Mouse (Mus musculus): Measurements from ENCODE around the gene D5Ertd579e. TPM values are rescaled to one million over a fixed set of nuclear protein-coding genes. Genes with fewer than 3 reads are reported as not detected.
"Not testable (repeated sequence)": the region's sequence is repeated elsewhere in the genome, so short reads cannot be mapped to it uniquely, and the experiment has no call there.

The D5Ertd579e gene
- polyA plus RNA-seq, 1 experiment: 1.6 TPM

GRCm38 (mm10) chr5:36663329-36663728 is 32.5 kb downstream of the D5Ertd579e start:
- Histone ChIP-seq H3K4me3 (replicated peaks) (no peak overlapping the region), H3K4me1 (ENCODE audit: control insufficient read depth) (peaks cover 31% of the 10 kb centered on the region), H3K27me3 (ENCODE audit: control insufficient read depth) (no peaks in the 10 kb centered on the region), H3K9me3 (ENCODE audit: control insufficient read depth, low read length) (no peaks in the 10 kb centered on the region), H3K36me3 (ENCODE audit: control insufficient read depth) (peaks cover 64% of the 10 kb centered on the region)
- no peak for TF ChIP-seq GATA1 (IDR thresholded peaks at IDR 0.05; ENCODE audit: low read length)
- TF ChIP-seq TAL1 (IDR thresholded peaks at IDR 0.05; ENCODE audit: low read length): no peak

GRCm38 (mm10) chr5:36660977-36661760 is 34.7 kb downstream of the D5Ertd579e start:
- Histone ChIP-seq H3K36me3 (ENCODE audit: control insufficient read depth) (peaks cover 43% of the 10 kb centered on the region), H3K4me1 (ENCODE audit: control insufficient read depth) (peaks cover 24% of the 10 kb centered on the region)
- not testable (repeated sequence) for H3K4me3 ChIP-seq (replicated peaks); H3K27me3 ChIP-seq (ENCODE audit: control insufficient read depth); H3K9me3 ChIP-seq (ENCODE audit: control insufficient read depth, low read length)

GRCm38 (mm10) chr5:36625612-36626011 is 70.2 kb downstream of the D5Ertd579e start:
- TF ChIP-seq TAL1 (IDR thresholded peaks at IDR 0.05; ENCODE audit: low read length): no peak
- no peak for TF ChIP-seq GATA1 (IDR thresholded peaks at IDR 0.05; ENCODE audit: low read length)
- H3K4me1 ChIP-seq (ENCODE audit: control insufficient read depth): peaks cover 60% of the 10 kb centered on the region
- H3K9me3 ChIP-seq (ENCODE audit: control insufficient read depth, low read length): no peaks in the 10 kb centered on the region
- H3K36me3 ChIP-seq (ENCODE audit: control insufficient read depth): peaks cover 90% of the 10 kb centered on the region
- no peak overlapping the region for H3K4me3 ChIP-seq (replicated peaks)
- H3K27me3 ChIP-seq (ENCODE audit: control insufficient read depth): no peaks in the 10 kb centered on the region

- peaks cover 72% of the 10 kb centered on the region for H3K4me1 ChIP-seq (ENCODE audit: control insufficient read depth)
Measured at GRCm38 (mm10) chr5:36623670-36624069, 72.2 kb downstream of the D5Ertd579e start.

GRCm38 (mm10) chr5:36621058-36621449 is 74.8 kb downstream of the D5Ertd579e start:
- Histone ChIP-seq H3K4me1 (ENCODE audit: control insufficient read depth) (peaks cover 84% of the 10 kb centered on the region), H3K9me3 (ENCODE audit: control insufficient read depth, low read length) (no peaks in the 10 kb centered on the region), H3K4me3 (replicated peaks) (peak overlapping the region; percentile 56), H3K36me3 (ENCODE audit: control insufficient read depth) (peaks cover 90% of the 10 kb centered on the region), H3K27me3 (ENCODE audit: control insufficient read depth) (no peaks in the 10 kb centered on the region)
- no peak for TF ChIP-seq TAL1 (IDR thresholded peaks at IDR 0.05; ENCODE audit: low read length)
- no peak for TF ChIP-seq GATA1 (IDR thresholded peaks at IDR 0.05; ENCODE audit: low read length)

More at GRCm38 (mm10) chr5:36623670-36624069, 72.2 kb downstream of the D5Ertd579e start:
- no peaks in the 10 kb centered on the region for H3K27me3 ChIP-seq (ENCODE audit: control insufficient read depth)
- no peaks in the 10 kb centered on the region for H3K9me3 ChIP-seq (ENCODE audit: control insufficient read depth, low read length)
- TF ChIP-seq GATA1 (IDR thresholded peaks at IDR 0.05; ENCODE audit: low read length): no peak
- H3K36me3 ChIP-seq (ENCODE audit: control insufficient read depth): peaks cover 90% of the 10 kb centered on the region
- no peak overlapping the region for H3K4me3 ChIP-seq (replicated peaks)

GRCm38 (mm10) chr5:36620409-36621057 is 75.3 kb downstream of the D5Ertd579e start:
- H3K27me3 ChIP-seq (ENCODE audit: control insufficient read depth): no peaks in the 10 kb centered on the region
- peaks cover 84% of the 10 kb centered on the region for H3K4me1 ChIP-seq (ENCODE audit: control insufficient read depth)
- TF ChIP-seq TAL1 (IDR thresholded peaks at IDR 0.05; ENCODE audit: low read length) (peak; percentile 60; the same call in 2 of the 3 replicates), GATA1 (IDR thresholded peaks at IDR 0.05; ENCODE audit: low read length) (no peak)
- H3K4me3 ChIP-seq (replicated peaks): peak overlapping the region; percentile 56
- H3K9me3 ChIP-seq (ENCODE audit: control insufficient read depth, low read length): no peaks in the 10 kb centered on the region
- H3K36me3 ChIP-seq (ENCODE audit: control insufficient read depth): peaks cover 90% of the 10 kb centered on the region

GRCm38 (mm10) chr5:36618890-36619289 is 76.9 kb downstream of the D5Ertd579e start:
- H3K4me1 ChIP-seq (ENCODE audit: control insufficient read depth): peaks cover 89% of the 10 kb centered on the region

GRCm38 (mm10) chr5:36618356-36618755 is 77.5 kb downstream of the D5Ertd579e start:
- peaks cover 90% of the 10 kb centered on the region for H3K36me3 ChIP-seq (ENCODE audit: control insufficient read depth)
- H3K4me3 ChIP-seq (replicated peaks): no peak overlapping the region
- no peaks in the 10 kb centered on the region for H3K27me3 ChIP-seq (ENCODE audit: control insufficient read depth)
- TF ChIP-seq GATA1 (IDR thresholded peaks at IDR 0.05; ENCODE audit: low read length) (no peak), TAL1 (IDR thresholded peaks at IDR 0.05; ENCODE audit: low read length) (no peak)
- peaks cover 89% of the 10 kb centered on the region for H3K4me1 ChIP-seq (ENCODE audit: control insufficient read depth)
- H3K9me3 ChIP-seq (ENCODE audit: control insufficient read depth, low read length): no peaks in the 10 kb centered on the region

More at GRCm38 (mm10) chr5:36618890-36619289, 76.9 kb downstream of the D5Ertd579e start:
- no peaks in the 10 kb centered on the region for H3K9me3 ChIP-seq (ENCODE audit: control insufficient read depth, low read length)
- no peaks in the 10 kb centered on the region for H3K27me3 ChIP-seq (ENCODE audit: control insufficient read depth)
- peaks cover 90% of the 10 kb centered on the region for H3K36me3 ChIP-seq (ENCODE audit: control insufficient read depth)
- H3K4me3 ChIP-seq (replicated peaks): no peak overlapping the region
- TF ChIP-seq TAL1 (IDR thresholded peaks at IDR 0.05; ENCODE audit: low read length) (no peak), GATA1 (IDR thresholded peaks at IDR 0.05; ENCODE audit: low read length) (no peak)

GRCm38 (mm10) chr5:36614124-36614523 is 81.7 kb downstream of the D5Ertd579e start:
- Histone ChIP-seq H3K9me3 (ENCODE audit: control insufficient read depth, low read length) (no peaks in the 10 kb centered on the region), H3K27me3 (ENCODE audit: control insufficient read depth) (no peaks in the 10 kb centered on the region), H3K4me3 (replicated peaks) (no peak overlapping the region), H3K4me1 (ENCODE audit: control insufficient read depth) (peaks cover 89% of the 10 kb centered on the region), H3K36me3 (ENCODE audit: control insufficient read depth) (peaks cover 100% of the 10 kb centered on the region)
- TF ChIP-seq GATA1 (IDR thresholded peaks at IDR 0.05; ENCODE audit: low read length) (peak; percentile 82), TAL1 (IDR thresholded peaks at IDR 0.05; ENCODE audit: low read length) (peak; percentile 81)
